Mouse (Mus musculus): ENCODE data around the gene Rsph9.

DNA sequence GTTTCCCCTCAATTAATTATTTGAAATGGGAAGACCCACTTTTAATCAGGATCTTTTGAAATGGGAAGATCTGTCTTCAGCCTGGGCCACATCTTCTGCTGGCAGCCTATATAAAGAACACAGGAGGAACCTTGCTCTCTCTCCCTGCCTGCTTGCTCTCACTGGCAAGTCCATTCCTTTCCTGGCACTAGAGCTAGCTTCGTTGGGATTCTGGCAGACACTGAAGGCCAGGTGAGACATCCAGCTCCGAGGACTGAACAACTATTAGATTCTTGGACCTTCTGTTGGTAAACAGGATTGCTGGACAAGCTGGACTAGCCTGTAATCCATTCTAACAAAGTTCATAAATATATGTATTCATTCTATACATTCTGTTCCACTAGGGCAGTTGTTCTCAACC is 44.8 kb upstream of the Rsph9 start:
- TF ChIP-seq POLR2A (IDR thresholded peaks at IDR 0.05; ENCODE audit: low read depth, low read length) (no peak), CTCF (conservative IDR thresholded peaks at IDR 0.05; ENCODE audit: insufficient read depth, insufficient read length, low read depth, low read length) (no peak)

Measured in kidney, adult 2 months (tissue).